Mouse (Mus musculus): ENCODE data around the gene Ccdc163. TPM values are rescaled to one million over a fixed set of nuclear protein-coding genes. Genes with fewer than 3 reads are reported as not detected.
"Not testable (repeated sequence)": the region's sequence is repeated elsewhere in the genome, so short reads cannot be mapped to it uniquely, and the experiment has no call there.

Gene Ccdc163
- polyA plus RNA-seq, 1 experiment from 2014 or later: 16.9 TPM

GRCm38 (mm10) chr4:116674761-116675160, 33.5 kb upstream of the Ccdc163 start:
- not testable (repeated sequence) for H3K36me3 ChIP-seq (ENCODE audit: control insufficient read depth, insufficient read depth, low read length); H3K27ac ChIP-seq (ENCODE audit: low read depth, low read length); H3K4me1 ChIP-seq (ENCODE audit: control insufficient read depth, insufficient read depth, low read length); H3K9me3 ChIP-seq (replicated peaks; ENCODE audit: control insufficient read depth, low read length); H3K4me2 ChIP-seq (ENCODE audit: low read length); ATAC-seq; H3K4me3 ChIP-seq (ENCODE audit: low read depth, low read length); DNase-seq (ENCODE audit: low spot score); H3K27me3 ChIP-seq (replicated peaks; ENCODE audit: control insufficient read depth, insufficient read depth, low read length); H3K9ac ChIP-seq (ENCODE audit: low read length)
- 87% methylated on average over 6 of the region's 6 CpGs for WGBS

GRCm38 (mm10) chr4:116676027-116676426, 32.3 kb upstream of the Ccdc163 start:
- Histone ChIP-seq H3K9ac (ENCODE audit: low read length) (no peak overlapping the region), H3K27me3 (replicated peaks; ENCODE audit: control insufficient read depth, insufficient read depth, low read length) (no peaks in the 10 kb centered on the region), H3K27ac (ENCODE audit: low read depth, low read length) (no peak overlapping the region), H3K4me1 (ENCODE audit: control insufficient read depth, insufficient read depth, low read length) (no peaks in the 10 kb centered on the region), H3K36me3 (ENCODE audit: control insufficient read depth, insufficient read depth, low read length) (no peaks in the 10 kb centered on the region), H3K4me3 (ENCODE audit: low read depth, low read length) (no peak overlapping the region), H3K4me2 (ENCODE audit: low read length) (no peak overlapping the region), H3K9me3 (replicated peaks; ENCODE audit: control insufficient read depth, low read length) (no peaks in the 10 kb centered on the region)
- ATAC-seq (no peak), DNase-seq (ENCODE audit: low spot score) (no peak)
- WGBS: 85% methylated on average over 3 of the region's 3 CpGs

DNA sequence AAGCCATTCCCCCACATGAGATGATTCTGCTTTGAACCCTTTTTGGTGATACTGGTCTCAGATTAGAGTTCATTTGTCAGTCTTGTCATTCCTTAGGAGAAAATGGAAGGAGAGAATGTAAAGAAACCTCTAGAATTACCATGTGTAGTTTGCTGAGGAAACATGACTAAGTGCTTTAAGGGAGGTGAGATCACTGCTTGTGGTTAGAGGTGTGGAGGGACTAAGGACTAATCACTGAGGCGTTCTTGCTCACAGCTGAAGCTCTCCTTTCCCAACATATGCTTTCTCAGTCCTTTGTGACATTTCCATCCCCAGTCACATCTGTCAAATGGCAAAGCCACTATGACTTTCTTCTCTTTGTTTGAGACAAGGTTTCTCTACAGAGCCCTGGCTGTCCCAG, 30.5 kb upstream of the Ccdc163 start:
- no peaks in the 10 kb centered on the region for H3K36me3 ChIP-seq (ENCODE audit: control insufficient read depth, insufficient read depth, low read length)
- no peak overlapping the region for H3K27ac ChIP-seq (ENCODE audit: low read depth, low read length)
- no peak overlapping the region for H3K4me3 ChIP-seq (ENCODE audit: low read depth, low read length)
- no peak overlapping the region for H3K4me2 ChIP-seq (ENCODE audit: low read length)
- DNase-seq (ENCODE audit: low spot score): no peak
- H3K9me3 ChIP-seq (replicated peaks; ENCODE audit: control insufficient read depth, low read length): no peaks in the 10 kb centered on the region
- ATAC-seq: no peak
- H3K27me3 ChIP-seq (replicated peaks; ENCODE audit: control insufficient read depth, insufficient read depth, low read length): no peaks in the 10 kb centered on the region
- H3K4me1 ChIP-seq (ENCODE audit: control insufficient read depth, insufficient read depth, low read length): no peaks in the 10 kb centered on the region
- WGBS: 82% methylated on average over 1 of the region's 1 CpGs
- H3K9ac ChIP-seq (ENCODE audit: low read length): no peak overlapping the region

DNA sequence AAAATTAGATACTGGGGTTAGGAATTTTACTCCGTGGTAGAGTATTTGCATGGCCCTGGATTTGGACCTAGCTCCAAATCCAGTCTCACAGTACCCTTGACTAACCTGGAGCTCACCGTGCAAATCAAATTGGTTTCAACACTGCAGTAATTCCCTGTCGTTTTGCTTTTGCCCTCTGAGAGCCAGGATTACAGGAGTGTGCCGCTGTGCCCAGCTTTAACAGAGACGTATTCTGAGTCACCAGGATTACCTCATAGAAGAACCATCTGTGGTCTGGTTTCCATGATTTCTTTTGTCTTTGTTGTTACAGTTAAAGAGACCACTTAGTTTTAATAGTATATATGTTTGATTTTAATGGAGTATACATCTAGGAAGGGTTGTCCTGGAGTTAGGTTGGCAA, 29.2 kb upstream of the Ccdc163 start:
- Histone ChIP-seq H3K9me3 (replicated peaks; ENCODE audit: control insufficient read depth, low read length) (no peaks in the 10 kb centered on the region), H3K9ac (ENCODE audit: low read length) (no peak overlapping the region), H3K27ac (ENCODE audit: low read depth, low read length) (no peak overlapping the region), H3K4me2 (ENCODE audit: low read length) (no peak overlapping the region), H3K27me3 (replicated peaks; ENCODE audit: control insufficient read depth, insufficient read depth, low read length) (no peaks in the 10 kb centered on the region), H3K4me1 (ENCODE audit: control insufficient read depth, insufficient read depth, low read length) (no peaks in the 10 kb centered on the region), H3K4me3 (ENCODE audit: low read depth, low read length) (no peak overlapping the region), H3K36me3 (ENCODE audit: control insufficient read depth, insufficient read depth, low read length) (no peaks in the 10 kb centered on the region)
- ATAC-seq: no peak
- no peak for DNase-seq (ENCODE audit: low spot score)
- WGBS: 70% methylated on average over 5 of the region's 5 CpGs

- not testable (repeated sequence) for H3K36me3 ChIP-seq (ENCODE audit: control insufficient read depth, insufficient read depth, low read length); H3K4me3 ChIP-seq (ENCODE audit: low read depth, low read length); H3K27me3 ChIP-seq (replicated peaks; ENCODE audit: control insufficient read depth, insufficient read depth, low read length); DNase-seq (ENCODE audit: low spot score); ATAC-seq; H3K9ac ChIP-seq (ENCODE audit: low read length); H3K4me2 ChIP-seq (ENCODE audit: low read length); H3K27ac ChIP-seq (ENCODE audit: low read depth, low read length); H3K4me1 ChIP-seq (ENCODE audit: control insufficient read depth, insufficient read depth, low read length); H3K9me3 ChIP-seq (replicated peaks; ENCODE audit: control insufficient read depth, low read length)
- 99% methylated on average over 4 of the region's 4 CpGs for WGBS
Observed at GRCm38 (mm10) chr4:116680521-116680920, 27.8 kb upstream of the Ccdc163 start.

DNA sequence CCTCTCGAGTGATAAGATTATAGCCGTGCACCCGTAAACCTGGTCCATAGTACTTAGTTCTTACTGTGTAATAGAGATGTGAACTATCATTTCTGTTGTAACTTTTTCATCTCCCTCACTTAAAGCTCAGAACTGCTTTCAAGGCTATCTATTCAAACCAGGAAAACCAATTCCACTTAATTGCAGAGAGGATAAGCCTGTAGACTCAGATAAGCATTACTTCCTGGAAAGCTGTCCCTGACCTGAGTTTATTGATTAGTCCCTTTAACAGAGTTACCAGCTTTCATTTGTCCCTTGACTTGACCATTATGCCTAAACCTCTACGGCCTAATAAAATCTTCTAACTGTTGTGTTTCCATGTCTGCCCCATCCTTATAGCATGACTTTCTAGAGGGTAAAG, 24.4 kb upstream of the Ccdc163 start:
- no peak for ATAC-seq
- no peak overlapping the region for H3K4me3 ChIP-seq (ENCODE audit: low read depth, low read length)
- peaks cover 14% of the 10 kb centered on the region for H3K4me1 ChIP-seq (ENCODE audit: control insufficient read depth, insufficient read depth, low read length)
- no peaks in the 10 kb centered on the region for H3K27me3 ChIP-seq (replicated peaks; ENCODE audit: control insufficient read depth, insufficient read depth, low read length)
- DNase-seq (ENCODE audit: low spot score): no peak
- no peak overlapping the region for H3K4me2 ChIP-seq (ENCODE audit: low read length)
- no peak overlapping the region for H3K27ac ChIP-seq (ENCODE audit: low read depth, low read length)
- no peaks in the 10 kb centered on the region for H3K9me3 ChIP-seq (replicated peaks; ENCODE audit: control insufficient read depth, low read length)
- H3K36me3 ChIP-seq (ENCODE audit: control insufficient read depth, insufficient read depth, low read length): peaks cover 9% of the 10 kb centered on the region; the same call in 1 of the 2 replicates
- no peak overlapping the region for H3K9ac ChIP-seq (ENCODE audit: low read length)
- 92% methylated on average over 4 of the region's 4 CpGs for WGBS

- DNase-seq (ENCODE audit: low spot score) (no peak), ATAC-seq (no peak)
- no peaks in the 10 kb centered on the region for H3K9me3 ChIP-seq (replicated peaks; ENCODE audit: control insufficient read depth, low read length)
- H3K27ac ChIP-seq (ENCODE audit: low read depth, low read length): no peak overlapping the region
- peak overlapping the region; percentile 59; the same call in 1 of the 2 replicates for H3K9ac ChIP-seq (ENCODE audit: low read length)
- peaks cover 14% of the 10 kb centered on the region for H3K4me1 ChIP-seq (ENCODE audit: control insufficient read depth, insufficient read depth, low read length)
- no peaks in the 10 kb centered on the region for H3K27me3 ChIP-seq (replicated peaks; ENCODE audit: control insufficient read depth, insufficient read depth, low read length)
- 78% methylated on average over 2 of the region's 2 CpGs for WGBS
- peaks cover 11% of the 10 kb centered on the region; the same call in 1 of the 2 replicates for H3K36me3 ChIP-seq (ENCODE audit: control insufficient read depth, insufficient read depth, low read length)
- no peak overlapping the region for H3K4me3 ChIP-seq (ENCODE audit: low read depth, low read length)
- peak overlapping the region; percentile 67; the same call in 1 of the 2 replicates for H3K4me2 ChIP-seq (ENCODE audit: low read length)
Observed at GRCm38 (mm10) chr4:116684665-116685064, 23.6 kb upstream of the Ccdc163 start.

- H3K4me2 ChIP-seq (ENCODE audit: low read length): peak within 1 kb of the TSS; percentile 67
- WGBS: under 1% methylated on average over 56 of the region's 56 CpGs
- H3K4me1 ChIP-seq (ENCODE audit: control insufficient read depth, insufficient read depth, low read length): peaks cover 14% of the 10 kb centered on the region
- H3K27me3 ChIP-seq (replicated peaks; ENCODE audit: control insufficient read depth, insufficient read depth, low read length): no peaks in the 10 kb centered on the region
- peak within 1 kb of the TSS; percentile 77 for H3K27ac ChIP-seq (ENCODE audit: low read depth, low read length)
- peaks cover 13% of the 10 kb centered on the region; the same call in 1 of the 2 replicates for H3K36me3 ChIP-seq (ENCODE audit: control insufficient read depth, insufficient read depth, low read length)
- ATAC-seq: peak; percentile 97
- peak; percentile 93 for DNase-seq (ENCODE audit: low spot score)
- H3K9me3 ChIP-seq (replicated peaks; ENCODE audit: control insufficient read depth, low read length): no peaks in the 10 kb centered on the region
- peak within 1 kb of the TSS; percentile 49 for H3K4me3 ChIP-seq (ENCODE audit: low read depth, low read length)
- H3K9ac ChIP-seq (ENCODE audit: low read length): peak within 1 kb of the TSS; percentile 59
Observed at GRCm38 (mm10) chr4:116685402-116686061, 22.8 kb upstream of the Ccdc163 start, which contains the start of gene Prdx1. Gene Prdx1 (plus strand): TSS chr4:116685544.

GRCm38 (mm10) chr4:116687041-116687440, 21.3 kb upstream of the Ccdc163 start:
- peaks cover 14% of the 10 kb centered on the region for H3K4me1 ChIP-seq (ENCODE audit: control insufficient read depth, insufficient read depth, low read length)
- ATAC-seq (no peak), DNase-seq (ENCODE audit: low spot score) (no peak)
- peak overlapping the region; percentile 49 for H3K4me3 ChIP-seq (ENCODE audit: low read depth, low read length)
- no peaks in the 10 kb centered on the region for H3K27me3 ChIP-seq (replicated peaks; ENCODE audit: control insufficient read depth, insufficient read depth, low read length)
- peaks cover 14% of the 10 kb centered on the region for H3K36me3 ChIP-seq (ENCODE audit: control insufficient read depth, insufficient read depth, low read length)
- H3K9me3 ChIP-seq (replicated peaks; ENCODE audit: control insufficient read depth, low read length): no peaks in the 10 kb centered on the region
- no peak overlapping the region for H3K27ac ChIP-seq (ENCODE audit: low read depth, low read length)
- peak overlapping the region; percentile 59; the same call in 1 of the 2 replicates for H3K9ac ChIP-seq (ENCODE audit: low read length)
- WGBS: 16% methylated on average over 1 of the region's 1 CpGs
- H3K4me2 ChIP-seq (ENCODE audit: low read length): peak overlapping the region; percentile 67

Measured in forebrain, embryonic 14.5 days (tissue).